Mouse (Mus musculus): Measurements from ENCODE around the gene Nme2. TPM values are rescaled to one million over a fixed set of nuclear protein-coding genes. Genes with fewer than 3 reads are reported as not detected.

Gene Nme2
- polyA plus RNA-seq, 1 experiment from 2014 or later, result 155 TPM

- Histone ChIP-seq H3K9ac (ENCODE audit: low read length) (no peak overlapping the region), H3K9me3 (ENCODE audit: control insufficient read depth, low read length) (no peaks in the 10 kb centered on the region), H3K4me2 (ENCODE audit: low read depth, low read length, severe bottlenecking) (no peak overlapping the region), H3K27me3 (ENCODE audit: control insufficient read depth, insufficient read depth, low read length) (no peaks in the 10 kb centered on the region), H3K27ac (ENCODE audit: low read depth, low read length) (no peak overlapping the region), H3K4me3 (ENCODE audit: low read depth, low read length) (no peak overlapping the region), H3K36me3 (ENCODE audit: control insufficient read depth, insufficient read depth, low read length) (peaks cover 3% of the 10 kb centered on the region; the same call in 1 of the 2 replicates), H3K4me1 (replicated peaks; ENCODE audit: control insufficient read depth, insufficient read depth, low read length) (0 out of 2 replicates have a peak, but pooled peaks cover 2% of the 10 kb centered on the region)
- ATAC-seq (replicated peaks; ENCODE audit: low FRiP score) (no peak), DNase-seq (ENCODE audit: low spot score) (no peak)
- WGBS, result 86% methylated on average over 1 of the region's 1 CpGs
Measured at GRCm38 (mm10) chr11:93969799-93970198, 13.7 kb upstream of the Nme2 start.

GRCm38 (mm10) chr11:93969171-93969570, 13.1 kb upstream of the Nme2 start:
- Histone ChIP-seq H3K27me3 (ENCODE audit: control insufficient read depth, insufficient read depth, low read length) (no peaks in the 10 kb centered on the region), H3K9me3 (ENCODE audit: control insufficient read depth, low read length) (no peaks in the 10 kb centered on the region), H3K9ac (ENCODE audit: low read length) (peak overlapping the region; percentile 55; the same call in 1 of the 2 replicates), H3K4me3 (ENCODE audit: low read depth, low read length) (no peak overlapping the region), H3K4me1 (replicated peaks; ENCODE audit: control insufficient read depth, insufficient read depth, low read length) (0 out of 2 replicates have a peak, but pooled peaks cover 2% of the 10 kb centered on the region), H3K4me2 (ENCODE audit: low read depth, low read length, severe bottlenecking) (no peak overlapping the region), H3K36me3 (ENCODE audit: control insufficient read depth, insufficient read depth, low read length) (peaks cover 4% of the 10 kb centered on the region; the same call in 1 of the 2 replicates), H3K27ac (ENCODE audit: low read depth, low read length) (no peak overlapping the region)
- no peak for ATAC-seq (replicated peaks; ENCODE audit: low FRiP score)
- 93% methylated on average over 6 of the region's 6 CpGs for WGBS
- no peak for DNase-seq (ENCODE audit: low spot score)

GRCm38 (mm10) chr11:93968848-93969128, 12.7 kb upstream of the Nme2 start:
- Histone ChIP-seq H3K4me1 (replicated peaks; ENCODE audit: control insufficient read depth, insufficient read depth, low read length) (0 out of 2 replicates have a peak, but pooled peaks cover 2% of the 10 kb centered on the region), H3K36me3 (ENCODE audit: control insufficient read depth, insufficient read depth, low read length) (peaks cover 8% of the 10 kb centered on the region; the same call in 1 of the 2 replicates), H3K27me3 (ENCODE audit: control insufficient read depth, insufficient read depth, low read length) (no peaks in the 10 kb centered on the region), H3K4me3 (ENCODE audit: low read depth, low read length) (peak overlapping the region; percentile 52), H3K9me3 (ENCODE audit: control insufficient read depth, low read length) (no peaks in the 10 kb centered on the region), H3K27ac (ENCODE audit: low read depth, low read length) (peak overlapping the region; percentile 37; the same call in 1 of the 2 replicates), H3K4me2 (ENCODE audit: low read depth, low read length, severe bottlenecking) (peak overlapping the region; percentile 45; the same call in 1 of the 2 replicates), H3K9ac (ENCODE audit: low read length) (peak overlapping the region; percentile 55)
- ATAC-seq (replicated peaks; ENCODE audit: low FRiP score) (no peak), DNase-seq (ENCODE audit: low spot score) (no peak)
- 52% methylated on average over 6 of the region's 6 CpGs for WGBS

GRCm38 (mm10) chr11:93968005-93968847, 12.2 kb upstream of the Nme2 start, which contains the start of the genes Gm20390 and Nme1:
Gene Gm20390, minus strand, starts transcription at chr11:93968293.
Gene Nme1, minus strand, starts transcription at chr11:93968521.
- under 1% methylated on average over 40 of the region's 40 CpGs for WGBS
- no peaks in the 10 kb centered on the region for H3K27me3 ChIP-seq (ENCODE audit: control insufficient read depth, insufficient read depth, low read length)
- no peaks in the 10 kb centered on the region for H3K9me3 ChIP-seq (ENCODE audit: control insufficient read depth, low read length)
- ATAC-seq (replicated peaks; ENCODE audit: low FRiP score) (peak; percentile 97), DNase-seq (ENCODE audit: low spot score) (peak; percentile 98)
- H3K4me1 ChIP-seq (replicated peaks; ENCODE audit: control insufficient read depth, insufficient read depth, low read length), result 0 out of 2 replicates have a peak, but pooled peaks cover 2% of the 10 kb centered on the region
- peak within 1 kb of the TSS; percentile 64 for H3K4me2 ChIP-seq (ENCODE audit: low read depth, low read length, severe bottlenecking)
- peak within 1 kb of the TSS; percentile 64 for H3K9ac ChIP-seq (ENCODE audit: low read length)
- peak within 1 kb of the TSS; percentile 52 for H3K4me3 ChIP-seq (ENCODE audit: low read depth, low read length)
- H3K36me3 ChIP-seq (ENCODE audit: control insufficient read depth, insufficient read depth, low read length), result peaks cover 11% of the 10 kb centered on the region; the same call in 1 of the 2 replicates
- H3K27ac ChIP-seq (ENCODE audit: low read depth, low read length), result peak within 1 kb of the TSS; percentile 37; the same call in 1 of the 2 replicates

GRCm38 (mm10) chr11:93967381-93967780, 11.3 kb upstream of the Nme2 start:
- Histone ChIP-seq H3K4me2 (ENCODE audit: low read depth, low read length, severe bottlenecking) (peak overlapping the region; percentile 64), H3K4me1 (replicated peaks; ENCODE audit: control insufficient read depth, insufficient read depth, low read length) (0 out of 2 replicates have a peak, but pooled peaks cover 2% of the 10 kb centered on the region), H3K9ac (ENCODE audit: low read length) (peak overlapping the region; percentile 64), H3K27me3 (ENCODE audit: control insufficient read depth, insufficient read depth, low read length) (no peaks in the 10 kb centered on the region), H3K36me3 (ENCODE audit: control insufficient read depth, insufficient read depth, low read length) (peaks cover 16% of the 10 kb centered on the region; the same call in 1 of the 2 replicates), H3K27ac (ENCODE audit: low read depth, low read length) (0 out of 2 replicates have a peak overlapping the region, but pooled peaks have one; percentile 5), H3K4me3 (ENCODE audit: low read depth, low read length) (peak overlapping the region; percentile 52), H3K9me3 (ENCODE audit: control insufficient read depth, low read length) (no peaks in the 10 kb centered on the region)
- no peak for ATAC-seq (replicated peaks; ENCODE audit: low FRiP score)
- WGBS, result 6% methylated on average over 11 of the region's 11 CpGs
- DNase-seq (ENCODE audit: low spot score), result no peak

GRCm38 (mm10) chr11:93965391-93965790, 9.3 kb upstream of the Nme2 start:
- DNase-seq (ENCODE audit: low spot score) (no peak), ATAC-seq (replicated peaks; ENCODE audit: low FRiP score) (no peak)
- Histone ChIP-seq H3K9me3 (ENCODE audit: control insufficient read depth, low read length) (no peaks in the 10 kb centered on the region), H3K27ac (ENCODE audit: low read depth, low read length) (no peak overlapping the region), H3K36me3 (ENCODE audit: control insufficient read depth, insufficient read depth, low read length) (peaks cover 16% of the 10 kb centered on the region; the same call in 1 of the 2 replicates), H3K4me2 (ENCODE audit: low read depth, low read length, severe bottlenecking) (no peak overlapping the region), H3K9ac (ENCODE audit: low read length) (no peak overlapping the region), H3K4me3 (ENCODE audit: low read depth, low read length) (no peak overlapping the region), H3K4me1 (replicated peaks; ENCODE audit: control insufficient read depth, insufficient read depth, low read length) (0 out of 2 replicates have a peak, but pooled peaks cover 2% of the 10 kb centered on the region), H3K27me3 (ENCODE audit: control insufficient read depth, insufficient read depth, low read length) (no peaks in the 10 kb centered on the region)
- WGBS, result 97% methylated on average over 6 of the region's 6 CpGs

- H3K4me1 ChIP-seq (replicated peaks; ENCODE audit: control insufficient read depth, insufficient read depth, low read length), result no peaks in the 10 kb centered on the region
- H3K27me3 ChIP-seq (ENCODE audit: control insufficient read depth, insufficient read depth, low read length), result no peaks in the 10 kb centered on the region
- no peak overlapping the region for H3K27ac ChIP-seq (ENCODE audit: low read depth, low read length)
- H3K4me2 ChIP-seq (ENCODE audit: low read depth, low read length, severe bottlenecking), result no peak overlapping the region
- no peak for DNase-seq (ENCODE audit: low spot score)
- no peaks in the 10 kb centered on the region for H3K9me3 ChIP-seq (ENCODE audit: control insufficient read depth, low read length)
- no peak overlapping the region for H3K4me3 ChIP-seq (ENCODE audit: low read depth, low read length)
- no peak overlapping the region for H3K9ac ChIP-seq (ENCODE audit: low read length)
- peaks cover 24% of the 10 kb centered on the region; the same call in 1 of the 2 replicates for H3K36me3 ChIP-seq (ENCODE audit: control insufficient read depth, insufficient read depth, low read length)
- WGBS, result 83% methylated on average over 4 of the region's 4 CpGs
- no peak for ATAC-seq (replicated peaks; ENCODE audit: low FRiP score)
Measured at GRCm38 (mm10) chr11:93963013-93963412, 7.0 kb upstream of the Nme2 start.

- no peak overlapping the region for H3K27ac ChIP-seq (ENCODE audit: low read depth, low read length)
- H3K4me1 ChIP-seq (replicated peaks; ENCODE audit: control insufficient read depth, insufficient read depth, low read length), result no peaks in the 10 kb centered on the region; the same call in 1 of the 2 replicates
- H3K4me2 ChIP-seq (ENCODE audit: low read depth, low read length, severe bottlenecking), result no peak overlapping the region
- no peak overlapping the region for H3K9ac ChIP-seq (ENCODE audit: low read length)
- ATAC-seq (replicated peaks; ENCODE audit: low FRiP score) (no peak), DNase-seq (ENCODE audit: low spot score) (no peak)
- H3K4me3 ChIP-seq (ENCODE audit: low read depth, low read length), result no peak overlapping the region
- H3K27me3 ChIP-seq (ENCODE audit: control insufficient read depth, insufficient read depth, low read length), result no peaks in the 10 kb centered on the region
- 93% methylated on average over 6 of the region's 6 CpGs for WGBS
- H3K9me3 ChIP-seq (ENCODE audit: control insufficient read depth, low read length), result no peaks in the 10 kb centered on the region
- H3K36me3 ChIP-seq (ENCODE audit: control insufficient read depth, insufficient read depth, low read length), result peaks cover 24% of the 10 kb centered on the region; the same call in 1 of the 2 replicates
Measured at GRCm38 (mm10) chr11:93961482-93961881, 5.4 kb upstream of the Nme2 start.
